Mouse (Mus musculus) forebrain, embryonic 13.5 days (tissue): ENCODE results near the gene St5. TPM values are rescaled to one million over a fixed set of nuclear protein-coding genes. Genes with fewer than 3 reads are reported as not detected.

Experiments
- ATAC-seq: fragments of 200-750 bp; cut with Nextera tagmentation; 2 replicates; pipeline ENCODE4 v1.8.0; 2017
- H3K27ac ChIP-seq: fragments of 300-500 bp; sonication (generic); 2 replicates; pipeline ENCODE4 v1.5.1; 2015; ENCODE audit warnings: inconsistent platforms, mild to moderate bottlenecking, moderate library complexity
- H3K27me3 ChIP-seq: fragments of 300-500 bp; sonication (generic); 2 replicates; pipeline ENCODE4 v1.6.1; 2015; ENCODE audit warnings: mild to moderate bottlenecking, inconsistent platforms
- H3K36me3 ChIP-seq: fragments of 300-500 bp; sonication (generic); 2 replicates; pipeline ENCODE4 v1.6.1; 2015; ENCODE audit warnings: mild to moderate bottlenecking, inconsistent platforms; ENCODE audit not compliant: poor library complexity, severe bottlenecking
- H3K4me1 ChIP-seq: fragments of 300-500 bp; sonication (generic); 2 replicates; pipeline ENCODE4 v1.6.1; 2015; ENCODE audit warnings: inconsistent platforms
- H3K4me2 ChIP-seq: fragments of 300-500 bp; sonication (generic); 2 replicates; pipeline ENCODE4 v1.6.1; 2015; ENCODE audit warnings: inconsistent platforms, mild to moderate bottlenecking, moderate library complexity
- H3K4me3 ChIP-seq: fragments of 300-500 bp; sonication (generic); 2 replicates; pipeline ENCODE4 v1.5.1; 2015; ENCODE audit warnings: mild to moderate bottlenecking, inconsistent platforms
- H3K9ac ChIP-seq: fragments of 300-500 bp; sonication (generic); 2 replicates; pipeline ENCODE4 v1.6.1; 2015; ENCODE audit warnings: mild to moderate bottlenecking, inconsistent platforms
- H3K9me3 ChIP-seq: fragments of 300-500 bp; sonication (generic); replicated peaks from 2 replicates; pipeline ENCODE4 v1.6.1; 2016; ENCODE audit warnings: inconsistent platforms
- WGBS: fragments of 180-500 bp; shearing (Covaris S2); methylation state at CpG from one replicate; pipeline ENCODE4 v1.1.7; 2015; 5-methylcytosine and 5-hydroxymethylcytosine counted together
- polyA plus RNA-seq: library from polyadenylated mRNA; unstranded; fragments of >200 nt; fragmentation: Nextera tagmentation; extraction: Ambion mirVana; gene quantifications from 2 replicates; pipeline ENCODE4 v1.2.1, GENCODE M21; 2015

The St5 gene
- polyA plus RNA-seq, 1 experiment from 2014 or later, result 12.0 TPM

- Histone ChIP-seq H3K4me3 (no peak overlapping the region), H3K36me3 (peaks cover 33% of the 10 kb centered on the region), H3K4me2 (no peak overlapping the region), H3K27ac (no peak overlapping the region), H3K9ac (no peak overlapping the region), H3K9me3 (no peaks in the 10 kb centered on the region), H3K27me3 (no peaks in the 10 kb centered on the region), H3K4me1 (no peaks in the 10 kb centered on the region)
- 11% methylated on average over 3 of the region's 3 CpGs for WGBS
- ATAC-seq, result peak; percentile 56; the same call in 1 of the 2 replicates
Measured at GRCm38 (mm10) chr7:109528356-109528755, 175.0 kb downstream of the St5 start.

- no peaks in the 10 kb centered on the region for H3K9me3 ChIP-seq
- H3K4me3 ChIP-seq, result no peak overlapping the region
- peaks cover 41% of the 10 kb centered on the region for H3K36me3 ChIP-seq
- ATAC-seq, result no peak
- H3K4me1 ChIP-seq, result no peaks in the 10 kb centered on the region
- H3K27me3 ChIP-seq, result no peaks in the 10 kb centered on the region
- H3K27ac ChIP-seq, result no peak overlapping the region
- no peak overlapping the region for H3K4me2 ChIP-seq
- WGBS, result 77% methylated on average over 3 of the region's 3 CpGs
- no peak overlapping the region for H3K9ac ChIP-seq
Measured at GRCm38 (mm10) chr7:109527536-109527935, 175.9 kb downstream of the St5 start.

- Histone ChIP-seq H3K27me3 (no peaks in the 10 kb centered on the region), H3K4me3 (no peak overlapping the region), H3K4me1 (peaks cover 9% of the 10 kb centered on the region), H3K4me2 (no peak overlapping the region), H3K36me3 (peaks cover 56% of the 10 kb centered on the region), H3K9ac (no peak overlapping the region), H3K27ac (no peak overlapping the region), H3K9me3 (no peaks in the 10 kb centered on the region)
- WGBS, result 81% methylated on average over 16 of the region's 16 CpGs
- no peak for ATAC-seq
Measured at GRCm38 (mm10) chr7:109525740-109526663, 177.4 kb downstream of the St5 start.

- Histone ChIP-seq H3K4me1 (peaks cover 22% of the 10 kb centered on the region), H3K9ac (no peak overlapping the region), H3K27ac (no peak overlapping the region), H3K36me3 (peaks cover 61% of the 10 kb centered on the region), H3K9me3 (no peaks in the 10 kb centered on the region), H3K27me3 (no peaks in the 10 kb centered on the region), H3K4me2 (no peak overlapping the region), H3K4me3 (no peak overlapping the region)
- no peak for ATAC-seq
- 83% methylated on average over 3 of the region's 3 CpGs for WGBS
Measured at GRCm38 (mm10) chr7:109524763-109525162, 178.6 kb downstream of the St5 start.

- no peak overlapping the region for H3K4me3 ChIP-seq
- no peak overlapping the region for H3K9ac ChIP-seq
- no peak for ATAC-seq
- peaks cover 22% of the 10 kb centered on the region for H3K4me1 ChIP-seq
- H3K27me3 ChIP-seq, result no peaks in the 10 kb centered on the region
- no peaks in the 10 kb centered on the region for H3K9me3 ChIP-seq
- H3K36me3 ChIP-seq, result peaks cover 61% of the 10 kb centered on the region
- H3K27ac ChIP-seq, result peak overlapping the region; percentile 48
- H3K4me2 ChIP-seq, result no peak overlapping the region
Measured at GRCm38 (mm10) chr7:109524442-109524744, 179.0 kb downstream of the St5 start.

- Histone ChIP-seq H3K4me1 (peaks cover 22% of the 10 kb centered on the region), H3K4me3 (no peak overlapping the region), H3K27ac (peak overlapping the region; percentile 48), H3K9ac (no peak overlapping the region), H3K27me3 (no peaks in the 10 kb centered on the region), H3K36me3 (peaks cover 61% of the 10 kb centered on the region), H3K4me2 (no peak overlapping the region), H3K9me3 (no peaks in the 10 kb centered on the region)
- ATAC-seq, result no peak
- 65% methylated on average over 6 of the region's 6 CpGs for WGBS
Measured at GRCm38 (mm10) chr7:109523741-109524441, 179.5 kb downstream of the St5 start.

- H3K4me2 ChIP-seq, result no peak overlapping the region
- H3K27ac ChIP-seq, result no peak overlapping the region
- no peak for ATAC-seq
Measured at GRCm38 (mm10) chr7:109523304-109523703, 180.1 kb downstream of the St5 start.

GRCm38 (mm10) chr7:109522084-109522483 is 181.3 kb downstream of the St5 start:
- Histone ChIP-seq H3K9ac (no peak overlapping the region), H3K27ac (no peak overlapping the region)

More at GRCm38 (mm10) chr7:109523304-109523703, 180.1 kb downstream of the St5 start:
- Histone ChIP-seq H3K36me3 (peaks cover 61% of the 10 kb centered on the region), H3K4me3 (no peak overlapping the region), H3K4me1 (peaks cover 24% of the 10 kb centered on the region), H3K27me3 (no peaks in the 10 kb centered on the region), H3K9ac (no peak overlapping the region), H3K9me3 (no peaks in the 10 kb centered on the region)
- 59% methylated on average over 2 of the region's 2 CpGs for WGBS

GRCm38 (mm10) chr7:109519936-109520335 is 183.5 kb downstream of the St5 start:
- peak overlapping the region; percentile 91 for H3K4me2 ChIP-seq
- peak overlapping the region; percentile 94 for H3K4me3 ChIP-seq
- peak overlapping the region; percentile 97 for H3K9ac ChIP-seq
- no peaks in the 10 kb centered on the region for H3K9me3 ChIP-seq
- WGBS, result 4% methylated on average over 10 of the region's 10 CpGs
- peaks cover 44% of the 10 kb centered on the region for H3K36me3 ChIP-seq
- peaks cover 31% of the 10 kb centered on the region for H3K4me1 ChIP-seq
- no peaks in the 10 kb centered on the region for H3K27me3 ChIP-seq
- ATAC-seq, result no peak
- H3K27ac ChIP-seq, result no peak overlapping the region

More at GRCm38 (mm10) chr7:109522084-109522483, 181.3 kb downstream of the St5 start:
- Histone ChIP-seq H3K36me3 (peaks cover 61% of the 10 kb centered on the region), H3K4me3 (no peak overlapping the region), H3K9me3 (no peaks in the 10 kb centered on the region), H3K4me1 (peaks cover 31% of the 10 kb centered on the region), H3K4me2 (no peak overlapping the region), H3K27me3 (no peaks in the 10 kb centered on the region)
- no peak for ATAC-seq
- 79% methylated on average over 5 of the region's 5 CpGs for WGBS

GRCm38 (mm10) chr7:109518838-109519696 is 184.3 kb downstream of the St5 start, which contains the start of gene Rpl27a:
Gene Rpl27a (plus strand): TSS chr7:109519147.
- peak; percentile 96 for ATAC-seq
- H3K27ac ChIP-seq, result peak within 1 kb of the TSS; percentile 96
- H3K9ac ChIP-seq, result peak within 1 kb of the TSS; percentile 97
- no peaks in the 10 kb centered on the region for H3K27me3 ChIP-seq
- peak within 1 kb of the TSS; percentile 94 for H3K4me3 ChIP-seq
- peaks cover 31% of the 10 kb centered on the region for H3K4me1 ChIP-seq
- no peaks in the 10 kb centered on the region for H3K9me3 ChIP-seq
- WGBS, result under 1% methylated on average over 70 of the region's 72 CpGs
- peaks cover 36% of the 10 kb centered on the region for H3K36me3 ChIP-seq
- peak within 1 kb of the TSS; percentile 91 for H3K4me2 ChIP-seq

- Histone ChIP-seq H3K4me2 (peak overlapping the region; percentile 91), H3K27ac (peak overlapping the region; percentile 96), H3K9ac (peak overlapping the region; percentile 73), H3K36me3 (peaks cover 27% of the 10 kb centered on the region), H3K4me3 (peak overlapping the region; percentile 94), H3K4me1 (peaks cover 31% of the 10 kb centered on the region), H3K9me3 (no peaks in the 10 kb centered on the region), H3K27me3 (no peaks in the 10 kb centered on the region)
- no peak for ATAC-seq
- 20% methylated on average over 10 of the region's 10 CpGs for WGBS
Measured at GRCm38 (mm10) chr7:109518036-109518681, 185.2 kb downstream of the St5 start.
